Mouse (Mus musculus) MEL (cell line): ENCODE data around the gene Gm37240. TPM values are rescaled to one million over a fixed set of nuclear protein-coding genes. Genes with fewer than 3 reads are reported as not detected.

Experiments
- DNase-seq: peaks from one replicate; pipeline ENCODE4 v3.0.0; 2011; ENCODE audit warnings: low read depth, low spot score
- H3K27ac ChIP-seq: 2 replicates; pipeline ENCODE4 v1.5.1; 2012; ENCODE audit warnings: low read depth, mild to moderate bottlenecking, control low read depth, low read length, moderate library complexity; ENCODE audit not compliant: control insufficient read depth
- H3K27me3 ChIP-seq, 2 experiments: fragments of 150-350 bp in 1 of 2; sonication (generic) in 1 of 2; 2 replicates each; pipeline ENCODE4 v1.6.1; 2012; ENCODE audit warnings: low read length in 2 of 2, mild to moderate bottlenecking in 2 of 2, improper control_type of control experiment in 1 of 2, moderate library complexity in 1 of 2; ENCODE audit not compliant: insufficient read depth in 2 of 2, control insufficient read depth in 1 of 2
- H3K36me3 ChIP-seq, 2 experiments: 2 replicates each; pipeline ENCODE4 v1.6.1; 2012 to 2014; ENCODE audit warnings: low read length in 2 of 2, improper control_type of control experiment in 1 of 2, inconsistent platforms in 1 of 2, mild to moderate bottlenecking in 1 of 2; ENCODE audit not compliant: insufficient read depth in 2 of 2, control insufficient read depth in 1 of 2
- H3K4me1 ChIP-seq, 2 experiments: fragments of 150-350 bp in 1 of 2; sonication (generic) in 1 of 2; 2 replicates each; pipeline ENCODE4 v1.6.1; 2012; ENCODE audit warnings: low read length in 2 of 2, improper control_type of control experiment in 1 of 2, mild to moderate bottlenecking in 1 of 2; ENCODE audit not compliant: insufficient read depth in 2 of 2, control insufficient read depth in 1 of 2
- H3K4me3 ChIP-seq, 2 experiments: fragments of 150-350 bp in 1 of 2; sonication (generic) in 1 of 2; 2 replicates each; pipeline ENCODE4 v1.5.1; 2012; ENCODE audit warnings: low read depth in 2 of 2, low read length in 2 of 2, mild to moderate bottlenecking in 2 of 2, moderate library complexity in 2 of 2, control low read depth in 1 of 2, improper control_type of control experiment in 1 of 2; ENCODE audit not compliant: control insufficient read depth in 1 of 2, insufficient read depth in 1 of 2
- H3K79me2 ChIP-seq: 2 replicates; pipeline ENCODE4 v1.6.1; 2012; ENCODE audit warnings: mild to moderate bottlenecking, low read length, moderate library complexity; ENCODE audit not compliant: control insufficient read depth, poor library complexity, insufficient read depth
- H3K9ac ChIP-seq: 2 replicates; pipeline ENCODE4 v1.6.1; 2012; ENCODE audit warnings: low read depth, mild to moderate bottlenecking, control low read depth, low read length, moderate library complexity; ENCODE audit not compliant: control insufficient read depth, poor library complexity, severe bottlenecking
- H3K9me3 ChIP-seq: fragments of 150-350 bp; sonication (generic); replicated peaks from 2 replicates; pipeline ENCODE4 v1.6.1; 2012; ENCODE audit warnings: mild to moderate bottlenecking, low read length, improper control_type of control experiment, moderate library complexity; ENCODE audit not compliant: insufficient read depth
- CHD1 ChIP-seq: IDR thresholded peaks from 2 replicates; pipeline ENCODE4 v1.6.1; 2012; ENCODE audit warnings: low read depth, mild to moderate bottlenecking, inconsistent platforms, low read length, improper control_type of control experiment
- CTCF ChIP-seq, 3 experiments: IDR thresholded peaks in 2 of 3; conservative IDR thresholded peaks in 1 of 3; 2 replicates each; pipeline ENCODE4 v1.5.1; 2011 to 2012; ENCODE audit warnings: low read length in 3 of 3, low read depth in 2 of 3, mild to moderate bottlenecking in 2 of 3, improper control_type of control experiment in 1 of 3, inconsistent platforms in 1 of 3, mixed read lengths in 1 of 3, moderate library complexity in 1 of 3; ENCODE audit not compliant: control insufficient read depth in 1 of 3, insufficient read depth in 1 of 3, poor library complexity in 1 of 3, severe bottlenecking in 1 of 3
- ELF1 ChIP-seq: IDR thresholded peaks from 2 replicates; pipeline ENCODE4 v1.6.1; 2014; ENCODE audit warnings: low read depth, mild to moderate bottlenecking, inconsistent platforms, low read length, improper control_type of control experiment, moderate library complexity
- ETS1 ChIP-seq: IDR thresholded peaks from 2 replicates; pipeline ENCODE4 v1.6.1; 2012; ENCODE audit warnings: low read depth, mild to moderate bottlenecking, inconsistent platforms, low read length, improper control_type of control experiment, moderate library complexity
- GABPA ChIP-seq: IDR thresholded peaks from 2 replicates; pipeline ENCODE4 v1.6.1; 2012; ENCODE audit warnings: low read depth, mild to moderate bottlenecking, inconsistent platforms, low read length, improper control_type of control experiment, moderate library complexity
- GATA1 ChIP-seq: IDR thresholded peaks from 2 replicates; pipeline ENCODE4 v1.6.1; 2011; ENCODE audit warnings: low read depth, low read length, improper control_type of control experiment
- JUND ChIP-seq: IDR thresholded peaks from 2 replicates; pipeline ENCODE4 v1.6.1; 2011; ENCODE audit warnings: low read depth, mild to moderate bottlenecking, improper control_type of control experiment, low read length
- MAX ChIP-seq: IDR thresholded peaks from 2 replicates; pipeline ENCODE4 v1.6.1; 2011; ENCODE audit warnings: low read length, improper control_type of control experiment
- MEF2A ChIP-seq: IDR thresholded peaks from 2 replicates; pipeline ENCODE4 v1.6.1; 2014; ENCODE audit warnings: low read depth, mild to moderate bottlenecking, inconsistent platforms, low read length, improper control_type of control experiment; ENCODE audit not compliant: poor library complexity, insufficient replicate concordance, severe bottlenecking; ENCODE audit errors: extremely low read depth
- MYB ChIP-seq: IDR thresholded peaks from 2 replicates; pipeline ENCODE4 v1.6.1; 2011; ENCODE audit warnings: mild to moderate bottlenecking, low read depth, low read length, improper control_type of control experiment
- POLR2A ChIP-seq, 2 experiments: IDR thresholded peaks; 2 replicates each; pipeline ENCODE4 v1.6.1; 2011 to 2012; ENCODE audit warnings: low read length in 2 of 2, mild to moderate bottlenecking in 2 of 2, control low read depth in 1 of 2, improper control_type of control experiment in 1 of 2, low read depth in 1 of 2, moderate library complexity in 1 of 2; ENCODE audit not compliant: control insufficient read depth in 1 of 2, insufficient read depth in 1 of 2, poor library complexity in 1 of 2
- POLR2AphosphoS2 ChIP-seq: IDR thresholded peaks from 2 replicates; pipeline ENCODE4 v1.6.1; 2011; ENCODE audit warnings: low read length, improper control_type of control experiment
- RAD21 ChIP-seq: IDR thresholded peaks from 2 replicates; pipeline ENCODE4 v1.6.1; 2011; ENCODE audit warnings: mild to moderate bottlenecking, low read depth, low read length, improper control_type of control experiment
- SIN3A ChIP-seq: IDR thresholded peaks from 2 replicates; pipeline ENCODE4 v1.6.1; 2012; ENCODE audit warnings: low read length, improper control_type of control experiment, inconsistent platforms
- USF2 ChIP-seq, 2 experiments: IDR thresholded peaks; 2 replicates each; pipeline ENCODE4 v1.6.1; 2011 to 2012; ENCODE audit warnings: improper control_type of control experiment in 2 of 2, low read length in 2 of 2, borderline replicate concordance in 1 of 2, inconsistent platforms in 1 of 2, low read depth in 1 of 2, mild to moderate bottlenecking in 1 of 2; ENCODE audit not compliant: insufficient read depth in 1 of 2
- ZKSCAN1 ChIP-seq: IDR thresholded peaks from 2 replicates; pipeline ENCODE4 v1.6.1; 2012; ENCODE audit warnings: low read depth, mild to moderate bottlenecking, inconsistent platforms, low read length, improper control_type of control experiment, moderate library complexity
- ZMIZ1 ChIP-seq: IDR thresholded peaks from 2 replicates; pipeline ENCODE4 v1.6.1; 2012; ENCODE audit warnings: low read depth, mild to moderate bottlenecking, inconsistent platforms, low read length, improper control_type of control experiment, moderate library complexity
- polyA plus RNA-seq, 2 experiments: library from polyadenylated mRNA; stranded (reverse) in 1 of 2; unstranded in 1 of 2; fragments of >175 nt in 1 of 2; fragments of >200 nt in 1 of 2; gene quantifications; 2 replicates each; pipeline versions ENCODE4 v1.2.1 to v1.2.4; 2012; ENCODE audit warnings: low replicate concordance in 2 of 2, low read depth in 1 of 2; ENCODE audit not compliant: insufficient read length in 2 of 2, insufficient read depth in 1 of 2, missing spikeins in 1 of 2
- total RNA-seq: library from RNA; depleted of rRNA; stranded (reverse); fragments of 300-350 nt; gene quantifications from 2 replicates; pipeline ENCODE4 v1.2.3, GENCODE M21; 2012

The Gm37240 gene
- total and polyA plus RNA-seq, 3 experiments = 0.04 TPM; not detected in 2

- no peak overlapping the region for H3K27ac ChIP-seq
- H3K9me3 ChIP-seq = no peaks in the 10 kb centered on the region
- no peak for TF ChIP-seq RAD21
- no peak for TF ChIP-seq POLR2AphosphoS2
- no peak for TF ChIP-seq GATA1
- no peak for TF ChIP-seq POLR2A (IDR thresholded peaks at IDR 0.05; ENCODE audit: control insufficient read depth in 1 of 2, insufficient read depth in 1 of 2, low read depth in 1 of 2, low read length in 2 of 2, poor library complexity in 1 of 2)
- TF ChIP-seq MYB = no peak
- no peak for TF ChIP-seq MAX
- no peak for TF ChIP-seq ELF1
- TF ChIP-seq GABPA = no peak
- no peak for TF ChIP-seq ZKSCAN1
- no peak for TF ChIP-seq CHD1
- no peak for TF ChIP-seq MEF2A
- no peak for TF ChIP-seq CTCF (IDR thresholded peaks at IDR 0.05 in 2 of 3, conservative IDR thresholded peaks at IDR 0.05 in 1 of 3; ENCODE audit: control insufficient read depth in 1 of 3, insufficient read depth in 1 of 3, low read depth in 2 of 3, low read length in 3 of 3, poor library complexity in 1 of 3, severe bottlenecking in 1 of 3)
- H3K4me3 ChIP-seq = no peak overlapping the region
- H3K79me2 ChIP-seq = no peaks in the 10 kb centered on the region
- DNase-seq = no peak
- H3K9ac ChIP-seq = no peak overlapping the region
- H3K4me1 ChIP-seq = peaks cover 4 to 15% of the 10 kb centered on the region in 2 experiments; a peak in 3 of 4 replicates
- no peaks in the 10 kb centered on the region for H3K27me3 ChIP-seq
- peaks cover 0 to 23% of the 10 kb centered on the region in 2 experiments; a peak in 2 of 4 replicates for H3K36me3 ChIP-seq
These were observed 297.1 kb downstream of the Gm37240 start for GRCm38 (mm10) chr3:85590090-85590754.

DNA sequence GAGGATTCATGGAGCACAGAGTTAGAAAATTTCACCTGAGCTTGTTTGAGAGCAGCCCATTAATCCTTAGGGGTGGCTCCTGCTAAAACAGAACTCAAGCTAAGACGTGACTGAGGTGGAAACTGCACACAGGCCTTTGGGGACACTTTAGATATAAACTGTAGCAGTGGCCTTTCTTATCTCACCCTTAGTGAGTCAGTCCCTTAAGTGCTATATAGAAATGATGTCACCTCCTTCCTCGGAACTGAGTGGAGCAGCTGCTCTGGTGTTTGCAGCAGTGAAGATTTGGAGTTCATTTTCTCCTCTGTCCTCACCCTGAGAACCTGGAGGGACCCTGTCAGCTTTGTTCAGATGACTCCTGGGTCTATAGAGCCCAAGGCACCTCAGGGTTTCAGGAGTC lies 298.6 kb downstream of the Gm37240 start:
- peak overlapping the region; percentile 39; the same call in 1 of the 2 replicates for H3K27ac ChIP-seq
- peaks cover 0 to 23% of the 10 kb centered on the region in 2 experiments; a peak in 2 of 4 replicates for H3K36me3 ChIP-seq
- no peaks in the 10 kb centered on the region for H3K9me3 ChIP-seq
- H3K4me3 ChIP-seq = no peak overlapping the region
- no peaks in the 10 kb centered on the region for H3K79me2 ChIP-seq
- H3K9ac ChIP-seq = peak overlapping the region; percentile 37; the same call in 1 of the 2 replicates
- DNase-seq = peak; percentile 65
- H3K27me3 ChIP-seq = no peaks in the 10 kb centered on the region
- TF ChIP-seq GATA1 (peak; percentile 70), SIN3A (no peak), USF2 (IDR thresholded peaks at IDR 0.05; ENCODE audit: borderline replicate concordance in 1 of 2, insufficient read depth in 1 of 2, low read depth in 1 of 2, low read length in 2 of 2) (no peak), ETS1 (peak; percentile 59; the same call in 1 of the 2 replicates), JUND (no peak), ZMIZ1 (no peak)
- peaks cover 4 to 15% of the 10 kb centered on the region in 2 experiments; a peak in 3 of 4 replicates for H3K4me1 ChIP-seq
